Mouse (Mus musculus): ENCODE data around the gene Arhgef10l. TPM values are rescaled to one million over a fixed set of nuclear protein-coding genes. Genes with fewer than 3 reads are reported as not detected.

The Arhgef10l gene
- polyA plus RNA-seq, 1 experiment, result 34.7 TPM

DNA sequence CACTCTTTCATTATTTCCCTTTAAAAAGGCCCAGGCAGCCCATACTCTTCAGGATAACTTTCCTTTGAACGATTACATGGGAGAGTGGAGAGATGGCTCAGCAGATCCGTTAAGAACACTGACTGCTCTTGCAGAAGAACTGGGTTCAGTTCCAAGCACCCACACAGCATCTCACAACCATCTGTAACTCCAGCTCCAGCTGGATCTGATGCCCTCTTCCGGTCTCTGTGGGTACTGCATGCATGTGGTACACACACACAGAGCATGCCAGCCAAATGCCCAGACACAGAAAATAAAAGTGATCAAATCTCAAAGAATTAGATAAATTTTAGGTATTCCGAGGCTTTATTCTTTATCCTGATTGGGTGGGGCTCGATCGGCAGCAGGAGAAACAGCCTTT lies 115.1 kb downstream of the Arhgef10l start:
- H3K79me2 ChIP-seq (ENCODE audit: control insufficient read depth, insufficient read depth), result no peaks in the 10 kb centered on the region
- no peak overlapping the region for H3K4me2 ChIP-seq (ENCODE audit: low read depth)
- TF ChIP-seq POLR2A (IDR thresholded peaks at IDR 0.05; ENCODE audit: insufficient read length, low read depth) (no peak), SRF (IDR thresholded peaks at IDR 0.05; ENCODE audit: control insufficient read depth, insufficient read length, low read depth) (no peak), MYOG (IDR thresholded peaks at IDR 0.05; ENCODE audit: control insufficient read depth in 1 of 3, insufficient read depth in 1 of 3, insufficient read length in 2 of 3, low read depth in 2 of 3) (no peak), TCF12 (IDR thresholded peaks at IDR 0.05; ENCODE audit: insufficient read depth, poor library complexity, severe bottlenecking) (no peak), MAX (IDR thresholded peaks at IDR 0.05; ENCODE audit: low read depth) (no peak), POLR2AphosphoS2 (IDR thresholded peaks at IDR 0.05; ENCODE audit: insufficient read length, low read depth) (no peak)
- H3ac ChIP-seq (ENCODE audit: control insufficient read depth, insufficient read length), result no peak overlapping the region
- H3K4me3 ChIP-seq, result no peak overlapping the region
- H3K36me3 ChIP-seq (ENCODE audit: control insufficient read depth, insufficient read depth), result peaks cover 8% of the 10 kb centered on the region
- H3K27me3 ChIP-seq (ENCODE audit: control insufficient read depth, insufficient read depth, insufficient read length), result no peaks in the 10 kb centered on the region

DNA sequence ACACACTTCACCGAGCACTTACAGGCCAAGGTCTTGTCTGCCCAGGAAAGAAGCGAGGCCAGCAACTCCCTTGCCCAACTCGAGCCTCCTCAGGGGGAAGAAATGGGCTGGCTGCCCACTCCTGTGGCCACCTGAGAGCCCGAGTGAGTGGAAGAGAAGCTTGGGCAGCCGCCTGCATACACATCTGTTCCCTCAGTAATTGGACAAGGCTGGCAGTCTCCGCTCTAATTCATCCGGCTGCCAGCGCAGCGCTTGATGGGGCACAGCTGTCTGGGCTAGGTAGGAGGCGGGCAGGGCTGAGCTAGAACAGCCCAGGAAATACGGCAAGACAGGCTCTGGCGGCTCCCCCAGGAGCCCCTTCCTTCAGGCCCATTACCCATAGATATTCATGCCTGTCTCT lies 115.8 kb downstream of the Arhgef10l start:
- Histone ChIP-seq H3K79me2 (ENCODE audit: control insufficient read depth, insufficient read depth) (no peaks in the 10 kb centered on the region), H3K27me3 (ENCODE audit: control insufficient read depth, insufficient read depth, insufficient read length) (no peaks in the 10 kb centered on the region), H3K4me2 (ENCODE audit: low read depth) (no peak overlapping the region), H3ac (ENCODE audit: control insufficient read depth, insufficient read length) (no peak overlapping the region), H3K36me3 (ENCODE audit: control insufficient read depth, insufficient read depth) (peaks cover 8% of the 10 kb centered on the region), H3K4me3 (no peak overlapping the region)
- TF ChIP-seq POLR2A (IDR thresholded peaks at IDR 0.05; ENCODE audit: insufficient read length, low read depth), result no peak
- no peak for TF ChIP-seq MAX (IDR thresholded peaks at IDR 0.05; ENCODE audit: low read depth)
- TF ChIP-seq USF1 (IDR thresholded peaks at IDR 0.05; ENCODE audit: low read depth), result no peak
- no peak for TF ChIP-seq CEBPB (IDR thresholded peaks at IDR 0.05; ENCODE audit: insufficient read depth, poor library complexity, severe bottlenecking)
- TF ChIP-seq TCF3 (IDR thresholded peaks at IDR 0.05; ENCODE audit: insufficient read length, low read depth), result no peak
- TF ChIP-seq TCF12 (IDR thresholded peaks at IDR 0.05; ENCODE audit: insufficient read depth, poor library complexity, severe bottlenecking), result no peak
- TF ChIP-seq REST (IDR thresholded peaks at IDR 0.05; ENCODE audit: insufficient read depth, insufficient read length), result no peak
- TF ChIP-seq MYOD1 (IDR thresholded peaks at IDR 0.05; ENCODE audit: control insufficient read depth in 1 of 3, insufficient read length in 2 of 3, low read depth in 2 of 3), result no peak
- no peak for TF ChIP-seq E2F4 (IDR thresholded peaks at IDR 0.05; ENCODE audit: insufficient read depth)
- no peak for TF ChIP-seq MYOG (IDR thresholded peaks at IDR 0.05; ENCODE audit: control insufficient read depth in 1 of 3, insufficient read depth in 1 of 3, insufficient read length in 2 of 3, low read depth in 2 of 3)
- no peak for TF ChIP-seq SRF (IDR thresholded peaks at IDR 0.05; ENCODE audit: control insufficient read depth, insufficient read length, low read depth)
- no peak for TF ChIP-seq POLR2AphosphoS2 (IDR thresholded peaks at IDR 0.05; ENCODE audit: insufficient read length, low read depth)

DNA sequence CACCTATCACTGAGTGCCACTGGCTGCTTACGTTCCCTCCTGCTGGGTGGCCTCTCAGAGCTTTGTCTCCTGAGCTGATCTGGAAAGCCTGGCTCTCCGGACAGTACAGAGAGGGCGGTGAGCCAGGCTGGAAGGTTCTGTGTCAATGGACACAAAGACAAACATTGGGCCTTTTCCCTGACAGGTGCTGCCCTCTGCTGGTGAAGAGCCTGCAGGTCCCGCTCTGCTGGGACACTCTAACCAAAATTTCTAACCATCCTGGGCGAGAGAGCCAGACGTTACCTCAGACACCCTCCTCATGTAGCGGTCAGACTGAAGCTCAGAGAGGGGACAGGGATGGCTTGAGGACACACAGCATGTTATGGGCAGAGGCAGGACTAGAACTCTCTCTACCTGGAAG lies 118.3 kb downstream of the Arhgef10l start:
- TF ChIP-seq MYOD1 (IDR thresholded peaks at IDR 0.05; ENCODE audit: control insufficient read depth in 1 of 3, insufficient read length in 2 of 3, low read depth in 2 of 3) (no peak), USF1 (IDR thresholded peaks at IDR 0.05; ENCODE audit: low read depth) (no peak)
- peaks cover 19% of the 10 kb centered on the region for H3K36me3 ChIP-seq (ENCODE audit: control insufficient read depth, insufficient read depth)
- H3K4me3 ChIP-seq, result no peak overlapping the region
- H3K4me2 ChIP-seq (ENCODE audit: low read depth), result no peak overlapping the region
- H3ac ChIP-seq (ENCODE audit: control insufficient read depth, insufficient read length), result no peak overlapping the region
- H3K27me3 ChIP-seq (ENCODE audit: control insufficient read depth, insufficient read depth, insufficient read length), result no peaks in the 10 kb centered on the region
- H3K79me2 ChIP-seq (ENCODE audit: control insufficient read depth, insufficient read depth), result no peaks in the 10 kb centered on the region

DNA sequence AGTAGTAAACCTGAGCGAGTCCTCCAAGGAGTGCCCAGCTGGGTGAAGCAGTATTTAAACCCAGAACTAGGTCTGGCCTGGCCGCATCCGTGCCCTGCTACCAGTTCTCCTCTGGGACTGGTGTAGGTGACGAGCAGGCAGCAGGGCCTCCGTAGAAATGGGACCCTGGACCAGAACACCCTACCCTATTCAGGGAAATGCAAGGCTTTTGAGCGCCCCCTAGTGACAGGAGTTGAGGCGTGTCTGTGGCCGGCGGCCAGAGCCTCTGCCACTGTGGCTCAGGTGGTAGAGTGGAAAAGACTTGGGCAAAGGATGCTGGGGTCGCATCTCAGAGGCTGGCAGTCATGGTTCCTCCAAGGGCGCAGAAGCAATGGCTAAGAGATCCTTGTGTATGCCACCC lies 126.7 kb downstream of the Arhgef10l start:
- Histone ChIP-seq H3K36me3 (ENCODE audit: control insufficient read depth, insufficient read depth) (peaks cover 16% of the 10 kb centered on the region), H3ac (ENCODE audit: control insufficient read depth, insufficient read length) (no peak overlapping the region), H3K27me3 (ENCODE audit: control insufficient read depth, insufficient read depth, insufficient read length) (no peaks in the 10 kb centered on the region), H3K4me3 (no peak overlapping the region), H3K79me2 (ENCODE audit: control insufficient read depth, insufficient read depth) (no peaks in the 10 kb centered on the region), H3K4me2 (ENCODE audit: low read depth) (no peak overlapping the region)
- TF ChIP-seq MAX (IDR thresholded peaks at IDR 0.05; ENCODE audit: low read depth), result no peak
- no peak for TF ChIP-seq CEBPB (IDR thresholded peaks at IDR 0.05; ENCODE audit: insufficient read depth, poor library complexity, severe bottlenecking)
- TF ChIP-seq REST (IDR thresholded peaks at IDR 0.05; ENCODE audit: insufficient read depth, insufficient read length), result no peak
- TF ChIP-seq TCF3 (IDR thresholded peaks at IDR 0.05; ENCODE audit: insufficient read length, low read depth), result no peak
- no peak for TF ChIP-seq E2F4 (IDR thresholded peaks at IDR 0.05; ENCODE audit: insufficient read depth)
- TF ChIP-seq USF1 (IDR thresholded peaks at IDR 0.05; ENCODE audit: low read depth), result no peak

DNA sequence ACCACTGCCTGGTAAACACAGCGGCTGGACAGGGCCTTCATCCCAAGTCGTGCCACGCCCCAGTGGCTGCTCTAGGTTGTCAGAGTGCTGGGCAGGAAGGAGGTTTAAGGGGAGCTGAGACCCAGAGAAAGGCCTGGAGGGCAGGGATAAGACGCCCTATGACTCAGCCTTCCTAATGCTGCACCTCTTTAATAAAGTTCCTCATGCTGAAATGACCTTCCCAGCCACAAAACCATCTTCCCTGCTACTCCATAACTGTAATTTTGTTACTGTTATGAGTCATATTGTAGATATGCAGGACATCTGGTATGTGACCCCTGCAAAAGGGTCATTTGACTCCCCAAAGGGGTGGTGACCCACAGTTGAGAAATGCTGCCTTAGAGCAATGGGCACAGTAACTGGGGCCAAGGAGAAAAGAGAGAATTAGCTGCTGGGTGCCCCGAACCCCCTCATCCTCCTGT lies 128.2 kb downstream of the Arhgef10l start:
- TF ChIP-seq CEBPB (IDR thresholded peaks at IDR 0.05; ENCODE audit: insufficient read depth, poor library complexity, severe bottlenecking) (peak; percentile 54; the same call in 1 of the 2 replicates), MYOD1 (IDR thresholded peaks at IDR 0.05; ENCODE audit: control insufficient read depth in 1 of 3, insufficient read length in 2 of 3, low read depth in 2 of 3) (no peak), TCF12 (IDR thresholded peaks at IDR 0.05; ENCODE audit: insufficient read depth, poor library complexity, severe bottlenecking) (peak; percentile 43)
- no peaks in the 10 kb centered on the region for H3K27me3 ChIP-seq (ENCODE audit: control insufficient read depth, insufficient read depth, insufficient read length)
- peaks cover 5% of the 10 kb centered on the region for H3K36me3 ChIP-seq (ENCODE audit: control insufficient read depth, insufficient read depth)
- H3K4me2 ChIP-seq (ENCODE audit: low read depth), result peak overlapping the region; percentile 67
- no peak overlapping the region for H3ac ChIP-seq (ENCODE audit: control insufficient read depth, insufficient read length)
- H3K4me3 ChIP-seq, result no peak overlapping the region
- H3K79me2 ChIP-seq (ENCODE audit: control insufficient read depth, insufficient read depth), result no peaks in the 10 kb centered on the region

DNA sequence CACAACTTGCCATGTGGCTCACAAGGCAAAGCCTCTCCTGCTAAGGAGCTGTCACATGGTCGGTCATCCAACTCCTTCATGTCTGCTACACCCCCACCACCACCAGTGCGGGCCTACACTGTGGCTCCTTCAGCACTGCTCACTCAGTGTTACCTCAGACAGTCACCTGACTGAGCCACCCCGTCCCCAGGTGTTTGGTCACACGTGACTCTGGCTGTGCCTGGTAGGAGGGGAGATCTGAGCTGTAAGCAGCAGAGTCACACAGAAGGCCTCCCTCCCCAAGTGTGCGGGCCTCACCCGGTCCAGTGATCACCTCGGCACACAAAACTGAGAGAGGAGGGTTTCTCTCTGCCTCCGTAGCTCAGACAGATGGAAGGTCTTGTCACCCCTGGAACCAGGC lies 130.5 kb downstream of the Arhgef10l start:
- no peak overlapping the region for H3ac ChIP-seq (ENCODE audit: control insufficient read depth, insufficient read length)
- H3K27me3 ChIP-seq (ENCODE audit: control insufficient read depth, insufficient read depth, insufficient read length), result no peaks in the 10 kb centered on the region
- no peak overlapping the region for H3K4me2 ChIP-seq (ENCODE audit: low read depth)
- peaks cover 5% of the 10 kb centered on the region for H3K36me3 ChIP-seq (ENCODE audit: control insufficient read depth, insufficient read depth)
- no peak for TF ChIP-seq MYOG (IDR thresholded peaks at IDR 0.05; ENCODE audit: control insufficient read depth in 1 of 3, insufficient read depth in 1 of 3, insufficient read length in 2 of 3, low read depth in 2 of 3)
- no peak for TF ChIP-seq MYOD1 (IDR thresholded peaks at IDR 0.05; ENCODE audit: control insufficient read depth in 1 of 3, insufficient read length in 2 of 3, low read depth in 2 of 3)
- no peak for TF ChIP-seq USF1 (IDR thresholded peaks at IDR 0.05; ENCODE audit: low read depth)
- no peak for TF ChIP-seq MAX (IDR thresholded peaks at IDR 0.05; ENCODE audit: low read depth)
- no peak for TF ChIP-seq POLR2AphosphoS2 (IDR thresholded peaks at IDR 0.05; ENCODE audit: insufficient read length, low read depth)
- no peak for TF ChIP-seq TCF3 (IDR thresholded peaks at IDR 0.05; ENCODE audit: insufficient read length, low read depth)
- no peak for TF ChIP-seq REST (IDR thresholded peaks at IDR 0.05; ENCODE audit: insufficient read depth, insufficient read length)
- no peak for TF ChIP-seq TCF12 (IDR thresholded peaks at IDR 0.05; ENCODE audit: insufficient read depth, poor library complexity, severe bottlenecking)
- no peak for TF ChIP-seq SRF (IDR thresholded peaks at IDR 0.05; ENCODE audit: control insufficient read depth, insufficient read length, low read depth)
- no peak for TF ChIP-seq E2F4 (IDR thresholded peaks at IDR 0.05; ENCODE audit: insufficient read depth)
- H3K4me3 ChIP-seq, result no peak overlapping the region
- no peaks in the 10 kb centered on the region for H3K79me2 ChIP-seq (ENCODE audit: control insufficient read depth, insufficient read depth)
